Comparison of ENCODE assay signal across 8 mouse cellular contexts in genomic region chr1:65388328-65388727, GRCm38 (mm10).
A peak's percentile ranks its signal among the peaks of the same experiment; 100 is the strongest.
DNase-seq lines count a peak whose midpoint lies in the region; ATAC-seq and TF ChIP-seq lines count a peak whose summit lies in the region.

No protein-coding gene starts in this region.

- no peak for TF ChIP-seq EP300 in ES-Bruce4 (IDR thresholded peaks at IDR 0.05; ENCODE audit: insufficient read depth, low read depth, low read length)

- no peaks in the 10 kb centered on the region for H3K36me3 ChIP-seq in hindbrain, embryonic 11.5 days (ENCODE audit: control insufficient read depth, insufficient read depth, low read length)
- no peaks in the 10 kb centered on the region for H3K36me3 ChIP-seq in hindbrain, embryonic 14.5 days (replicated peaks; ENCODE audit: control insufficient read depth, insufficient read depth)
- H3K36me3 ChIP-seq in ES-Bruce4 (ENCODE audit: control insufficient read depth, insufficient read depth, low read length, poor library complexity, severe bottlenecking): no peaks in the 10 kb centered on the region
- H3K36me3 ChIP-seq in embryonic facial prominence, embryonic 11.5 days (replicated peaks; ENCODE audit: control insufficient read depth, insufficient read depth, low read depth, low read length): no peaks in the 10 kb centered on the region

- 37% methylated on average over 15 of the region's 15 CpGs for WGBS in hindbrain, embryonic 11.5 days
- 36% methylated on average over 15 of the region's 15 CpGs for WGBS in hindbrain, embryonic 14.5 days
- WGBS in bone marrow, adult 2 months: 34% methylated on average over 15 of the region's 15 CpGs
- 34% methylated on average over 15 of the region's 15 CpGs for WGBS in embryonic facial prominence, embryonic 11.5 days

- ATAC-seq in hindbrain, embryonic 11.5 days (ENCODE audit: low FRiP score): peak; percentile 43; the same call in 1 of the 2 replicates
- ATAC-seq in hindbrain, embryonic 14.5 days (ENCODE audit: low FRiP score): no peak
- ATAC-seq in embryonic facial prominence, embryonic 11.5 days (replicated peaks; ENCODE audit: insufficient number of reproducible peaks, low FRiP score, low TSS enrichment, low read depth): no peak; the same call in 1 of the 2 replicates

- peak; percentile 62 for DNase-seq in hindbrain, embryonic 11.5 days (ENCODE audit: low spot score)
- no peak for DNase-seq in hindbrain, embryonic 14.5 days (ENCODE audit: low spot score)
- DNase-seq in embryonic facial prominence, embryonic 11.5 days (ENCODE audit: low spot score): peak; percentile 59
- peak; percentile 6 to 9 for DNase-seq in left cerebral cortex, adult 8-10 months (ENCODE audit: low spot score in 2 of 2)
- peak; percentile 70 for DNase-seq in retina, embryonic 14.5 days (ENCODE audit: low spot score)
- DNase-seq in heart, adult 11 months: no peak

- TF ChIP-seq CTCF in ES-Bruce4 (IDR thresholded peaks at IDR 0.05; ENCODE audit: low read depth, low read length): peak; percentile 82
- TF ChIP-seq CTCF in bone marrow, adult 2 months (IDR thresholded peaks at IDR 0.05; ENCODE audit: control insufficient read depth, insufficient read depth, low read length): peak; percentile 47; the same call in 1 of the 2 replicates

- H3K4me1 ChIP-seq in hindbrain, embryonic 11.5 days (replicated peaks; ENCODE audit: control insufficient read depth, insufficient read depth, low read length): no peaks in the 10 kb centered on the region
- no peaks in the 10 kb centered on the region for H3K4me1 ChIP-seq in hindbrain, embryonic 14.5 days (replicated peaks; ENCODE audit: control insufficient read depth, insufficient read depth, low read length)
- no peaks in the 10 kb centered on the region for H3K4me1 ChIP-seq in ES-Bruce4 (ENCODE audit: control insufficient read depth, insufficient read depth, low read length)
- no peaks in the 10 kb centered on the region for H3K4me1 ChIP-seq in bone marrow, adult 2 months (ENCODE audit: control insufficient read depth, insufficient read depth, low read length)
- H3K4me1 ChIP-seq in embryonic facial prominence, embryonic 11.5 days (ENCODE audit: control insufficient read depth, insufficient read depth, low read length): no peaks in the 10 kb centered on the region

- no peak overlapping the region for H3K27ac ChIP-seq in hindbrain, embryonic 11.5 days (ENCODE audit: low read depth, low read length)
- H3K27ac ChIP-seq in hindbrain, embryonic 14.5 days: no peak overlapping the region
- no peak overlapping the region for H3K27ac ChIP-seq in ES-Bruce4 (ENCODE audit: insufficient read depth, low read length)
- H3K27ac ChIP-seq in bone marrow, adult 2 months (ENCODE audit: control insufficient read depth, insufficient read depth, low read depth, low read length, poor library complexity): no peak overlapping the region
- no peak overlapping the region for H3K27ac ChIP-seq in embryonic facial prominence, embryonic 11.5 days (replicated peaks; ENCODE audit: low read depth, low read length)

- H3K9me3 ChIP-seq in hindbrain, embryonic 11.5 days (ENCODE audit: control insufficient read depth, low read length): no peaks in the 10 kb centered on the region
- H3K9me3 ChIP-seq in hindbrain, embryonic 14.5 days (ENCODE audit: control insufficient read depth, low read length): no peaks in the 10 kb centered on the region
- H3K9me3 ChIP-seq in ES-Bruce4 (replicated peaks; ENCODE audit: control insufficient read depth, insufficient read depth, low read length, poor library complexity, severe bottlenecking): no peaks in the 10 kb centered on the region
- no peaks in the 10 kb centered on the region for H3K9me3 ChIP-seq in embryonic facial prominence, embryonic 11.5 days (replicated peaks; ENCODE audit: control insufficient read depth, low read length)

- H3K4me2 ChIP-seq in hindbrain, embryonic 11.5 days (replicated peaks; ENCODE audit: low read depth, low read length): no peak overlapping the region
- no peak overlapping the region for H3K4me2 ChIP-seq in hindbrain, embryonic 14.5 days (replicated peaks)
- H3K4me2 ChIP-seq in embryonic facial prominence, embryonic 11.5 days (ENCODE audit: low read depth, low read length): no peak overlapping the region

- no peak overlapping the region for H3K4me3 ChIP-seq in hindbrain, embryonic 11.5 days (ENCODE audit: low read depth, low read length)
- H3K4me3 ChIP-seq in hindbrain, embryonic 14.5 days (replicated peaks; ENCODE audit: low read length): no peak overlapping the region
- H3K4me3 ChIP-seq in ES-Bruce4 (ENCODE audit: low read depth, low read length): no peak overlapping the region
- no peak overlapping the region for H3K4me3 ChIP-seq in bone marrow, adult 2 months (replicated peaks; ENCODE audit: control insufficient read depth, low read depth, low read length)
- H3K4me3 ChIP-seq in embryonic facial prominence, embryonic 11.5 days (ENCODE audit: low read depth, low read length): no peak overlapping the region

- no peak overlapping the region for H3K9ac ChIP-seq in hindbrain, embryonic 11.5 days (ENCODE audit: low read depth, low read length)
- no peak overlapping the region for H3K9ac ChIP-seq in hindbrain, embryonic 14.5 days
- H3K9ac ChIP-seq in ES-Bruce4 (ENCODE audit: low read depth, poor library complexity, severe bottlenecking): no peak overlapping the region
- no peak overlapping the region for H3K9ac ChIP-seq in embryonic facial prominence, embryonic 11.5 days (replicated peaks; ENCODE audit: low read length)

- H3K27me3 ChIP-seq in hindbrain, embryonic 11.5 days (ENCODE audit: control insufficient read depth, insufficient read depth, low read length): no peaks in the 10 kb centered on the region
- H3K27me3 ChIP-seq in hindbrain, embryonic 14.5 days (ENCODE audit: control insufficient read depth, insufficient read depth, low read length): no peaks in the 10 kb centered on the region
- no peaks in the 10 kb centered on the region for H3K27me3 ChIP-seq in ES-Bruce4 (ENCODE audit: control insufficient read depth, insufficient read depth, low read length, poor library complexity, severe bottlenecking)
- H3K27me3 ChIP-seq in embryonic facial prominence, embryonic 11.5 days (ENCODE audit: control insufficient read depth, insufficient read depth, low read length): no peaks in the 10 kb centered on the region

- no peak for TF ChIP-seq POLR2A in ES-Bruce4 (IDR thresholded peaks at IDR 0.05; ENCODE audit: insufficient read depth, low read length)
- no peak for TF ChIP-seq POLR2A in bone marrow, adult 2 months (IDR thresholded peaks at IDR 0.05; ENCODE audit: borderline replicate concordance, control insufficient read depth, low read depth, low read length)

Comparison
In these comparisons a context has a peak if more than half of its experiments do, and no peak if none do; other contexts are left out.
1. DNase-seq: peak in hindbrain, embryonic 11.5 days (single experiment), embryonic facial prominence, embryonic 11.5 days (single experiment), left cerebral cortex, adult 8-10 months (2 of 2) and retina, embryonic 14.5 days (single experiment); none in hindbrain, embryonic 14.5 days (single experiment) and heart, adult 11 months (single experiment).